Mouse (Mus musculus): ENCODE data around the gene Borcs6.
"Not testable (repeated sequence)": the region's sequence is repeated elsewhere in the genome, so short reads cannot be mapped to it uniquely, and the experiment has no call there.

Borcs6 gene

DNA sequence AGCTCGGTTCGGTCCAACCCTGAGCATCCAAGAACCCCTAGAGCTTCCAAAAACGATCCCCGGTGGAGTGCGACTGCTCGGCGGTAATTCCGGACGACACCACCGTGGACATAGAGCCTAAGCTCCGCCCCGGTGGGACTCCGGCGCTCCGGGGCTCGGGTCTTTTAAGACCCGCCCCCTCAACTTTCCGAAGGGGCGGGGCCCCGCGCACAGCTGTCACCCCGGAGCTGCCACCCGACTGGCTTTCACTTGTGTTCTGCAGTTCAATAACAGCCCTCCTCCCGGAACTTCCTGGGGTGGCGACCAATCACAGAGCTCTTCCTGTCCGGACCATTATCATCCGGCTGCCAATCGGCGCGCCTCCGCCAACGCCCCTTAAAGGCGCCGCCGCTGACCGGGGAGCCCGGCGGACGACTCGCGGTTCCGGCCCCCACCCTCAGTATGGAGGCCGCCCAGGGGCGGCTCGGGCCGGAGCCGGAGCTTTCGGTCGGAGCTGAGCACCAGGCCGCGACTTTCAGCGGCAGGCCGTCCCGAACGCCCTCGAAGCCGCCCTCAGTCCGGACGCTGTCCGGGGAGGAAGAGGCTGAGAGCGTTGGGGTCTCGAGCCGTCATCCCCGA lies at the start of gene Borcs6:
TSS of gene Borcs6 (plus strand) at position 361 of the 618 bp plus-strand sequence.
- in situ Hi-C loops (cut with MboI, MseI) = no loop called here

GRCm38 (mm10) chr11:69010400-69011323 lies 48.9 kb upstream of the Borcs6 start:
- in situ Hi-C loops (cut with MboI, MseI) = no loop called here

DNA sequence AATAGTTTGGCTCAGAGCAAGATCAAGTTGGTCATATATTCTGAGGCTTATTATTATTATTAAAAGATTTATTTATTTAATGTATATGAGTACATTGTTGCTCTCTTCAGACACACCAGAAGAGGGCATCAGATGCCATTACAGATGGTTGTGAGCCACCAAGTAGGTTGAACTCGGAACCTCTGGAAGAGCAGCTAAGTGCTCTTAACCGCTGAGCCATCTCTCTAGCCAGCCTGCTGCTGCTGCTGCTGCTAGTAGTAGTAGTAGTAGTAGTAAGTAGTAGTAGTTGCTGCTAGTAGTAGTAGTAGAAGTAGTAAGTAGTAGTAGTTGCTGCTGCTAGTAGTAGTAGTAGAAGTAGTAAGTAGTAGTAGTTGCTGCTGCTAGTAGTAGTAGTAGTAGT lies 48.1 kb upstream of the Borcs6 start:
- in situ Hi-C loops (cut with MboI, MseI) = not testable (repeated sequence)

- in situ Hi-C loops (cut with MboI, MseI) = no loop called here
Observed at GRCm38 (mm10) chr11:69012071-69012601, 47.4 kb upstream of the Borcs6 start.

DNA sequence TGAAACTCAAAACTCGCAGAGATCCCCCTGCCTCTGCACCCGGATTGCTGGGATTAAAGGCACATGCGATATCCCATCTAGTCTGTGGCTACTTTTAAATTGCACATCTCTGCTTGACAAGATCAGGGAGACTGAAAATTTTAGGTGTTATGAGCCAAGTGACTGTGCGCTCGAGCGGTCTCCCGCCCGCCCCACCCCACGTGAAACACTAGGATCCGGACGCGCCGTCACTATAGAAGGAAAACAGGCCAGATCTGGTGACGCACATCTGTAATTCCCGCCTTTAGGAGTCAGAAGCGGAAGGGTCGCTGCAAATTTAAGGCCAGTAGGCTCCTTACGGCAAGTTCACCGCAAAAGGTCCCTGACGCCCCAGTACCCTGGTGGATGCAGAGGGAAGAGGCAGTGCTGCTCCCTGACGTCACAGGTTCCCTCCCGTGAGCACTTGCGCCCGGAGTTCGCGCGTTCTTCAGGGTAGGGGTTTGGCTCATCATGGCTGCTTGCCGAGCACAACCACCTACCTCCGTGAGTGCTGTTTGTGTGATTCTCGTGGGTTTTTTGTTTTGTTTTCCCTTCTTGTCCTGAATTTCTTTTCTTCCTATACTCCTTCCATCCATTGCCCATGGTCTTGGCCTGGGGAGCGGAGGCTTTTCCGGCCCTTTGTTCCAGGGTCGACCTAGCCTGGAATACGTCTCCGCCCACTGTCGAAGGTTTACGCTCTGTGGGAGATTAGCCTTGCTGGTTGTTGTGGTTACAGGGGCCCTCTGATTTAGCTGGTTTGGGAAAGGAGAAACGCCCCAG lies 43.7 kb upstream of the Borcs6 start, which contains the start of gene Ctc1:
TSS of gene Ctc1 (plus strand) at position 268 of the 798 bp plus-strand sequence.
- in situ Hi-C loops (cut with MboI, MseI) = no loop called here

- in situ Hi-C loops (cut with MboI, MseI) = no loop called here
Observed at GRCm38 (mm10) chr11:69016755-69017154, 42.8 kb upstream of the Borcs6 start.

DNA sequence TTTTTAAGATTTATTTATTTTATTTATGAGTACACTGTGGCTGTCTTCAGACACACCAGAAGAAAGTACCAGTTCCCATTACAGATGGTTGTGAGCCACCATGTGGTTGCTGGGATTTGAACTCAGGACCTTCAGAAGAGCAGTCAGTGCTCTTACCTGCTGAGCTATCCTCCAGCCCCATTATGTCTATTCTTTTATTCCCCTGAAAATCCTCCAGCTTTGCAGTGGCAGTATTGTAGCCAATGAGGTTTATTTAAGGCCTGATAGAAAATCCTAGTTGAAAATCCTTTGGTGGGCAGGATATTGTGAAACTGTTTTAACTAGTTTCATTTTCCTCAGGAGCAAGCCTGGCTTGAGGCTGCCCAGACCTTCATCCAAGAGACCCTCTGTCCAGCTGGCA lies 38.8 kb upstream of the Borcs6 start:
- in situ Hi-C loops (cut with MboI, MseI) = no loop called here

GRCm38 (mm10) chr11:69026562-69026961 lies 33.0 kb upstream of the Borcs6 start:
- in situ Hi-C loops (cut with MboI, MseI) = no loop called here

GRCm38 (mm10) chr11:69028805-69029204 lies 30.7 kb upstream of the Borcs6 start:
- in situ Hi-C loops (cut with MboI, MseI) = no loop called here

DNA sequence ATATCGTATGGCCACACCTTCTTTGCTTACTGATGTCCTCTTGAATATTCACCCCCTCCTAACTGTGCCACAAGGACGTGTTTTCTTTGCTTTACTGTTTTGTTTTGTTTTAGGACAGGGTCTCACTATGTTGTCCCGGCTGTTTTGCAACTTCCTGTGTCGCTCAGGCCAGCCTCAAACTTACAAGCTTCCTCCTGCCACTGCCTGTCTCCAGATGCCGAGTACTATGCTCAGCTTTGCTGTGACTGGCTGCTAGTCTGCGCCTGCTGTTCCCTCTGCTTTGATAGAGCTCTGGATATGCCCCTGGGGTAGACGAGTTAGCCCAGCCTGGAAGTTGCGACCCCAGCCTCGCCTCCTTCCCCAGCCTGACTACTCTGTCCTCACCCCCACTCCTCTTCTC lies 26.0 kb upstream of the Borcs6 start:
- in situ Hi-C loops (cut with MboI, MseI) = no loop called here

- in situ Hi-C loops (cut with MboI, MseI) = no loop called here
Observed at GRCm38 (mm10) chr11:69034585-69034984, 24.9 kb upstream of the Borcs6 start.

- in situ Hi-C loops (cut with MboI, MseI) = no loop called here
Observed at GRCm38 (mm10) chr11:69035411-69035810, 24.1 kb upstream of the Borcs6 start.

DNA sequence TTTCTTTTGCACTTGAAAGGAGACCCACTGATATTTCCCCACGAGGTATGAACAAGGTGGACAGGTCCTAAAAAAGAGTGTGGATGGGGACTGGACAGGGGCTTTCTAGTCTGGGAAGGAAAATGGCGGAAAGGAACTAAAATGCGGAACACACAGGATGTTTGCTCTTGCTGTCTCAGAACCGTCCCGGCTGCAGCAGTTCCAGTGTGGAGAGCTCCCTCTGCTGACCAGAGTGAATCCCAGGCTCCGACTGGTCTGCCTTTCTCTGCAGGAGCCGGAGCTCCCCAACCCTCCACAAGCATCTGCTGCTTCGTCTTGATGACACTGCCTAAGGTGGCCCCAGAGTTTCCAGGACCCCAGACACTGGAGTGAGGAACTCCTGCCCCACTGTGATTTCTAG lies 23.7 kb upstream of the Borcs6 start:
- in situ Hi-C loops (cut with MboI, MseI) = no loop called here

DNA sequence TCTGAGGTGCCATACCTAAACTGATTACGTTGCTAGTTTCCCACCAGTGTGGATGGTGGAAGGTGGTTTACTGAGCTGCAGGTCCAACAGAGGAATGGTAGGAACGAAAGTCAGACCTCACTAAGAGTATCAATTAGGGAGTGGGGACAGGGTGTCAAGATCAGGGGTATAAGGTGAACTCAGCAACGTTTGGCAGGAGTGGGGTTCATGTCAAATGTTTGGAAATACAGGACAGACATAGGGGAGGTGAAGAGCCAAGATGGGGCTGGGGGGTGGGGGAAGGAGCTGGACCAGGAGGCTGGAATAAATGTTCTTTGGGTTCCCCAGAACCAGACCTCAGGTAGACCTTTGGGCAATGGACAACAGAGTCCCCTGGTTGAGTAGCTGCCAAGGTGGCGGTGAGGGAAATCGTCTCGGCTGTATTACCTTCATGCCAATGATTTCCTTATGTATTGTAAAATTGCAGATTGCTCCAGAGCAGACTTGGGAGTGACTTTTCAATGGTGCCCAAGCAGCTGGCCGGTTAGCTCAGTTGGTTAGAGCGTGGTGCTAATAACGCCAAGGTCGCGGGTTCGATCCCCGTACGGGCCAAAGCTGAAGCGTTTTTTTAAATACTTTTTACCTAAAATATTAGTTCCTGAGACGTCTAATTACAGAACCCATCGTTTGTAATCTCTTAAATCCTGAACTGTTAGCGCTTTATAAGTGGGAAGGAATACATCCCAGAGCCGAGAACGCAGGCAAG lies 22.9 kb upstream of the Borcs6 start:
- in situ Hi-C loops (cut with MboI, MseI) = no loop called here

GRCm38 (mm10) chr11:69037231-69038061 lies 22.1 kb upstream of the Borcs6 start:
- in situ Hi-C loops (cut with MboI, MseI) = no loop called here

GRCm38 (mm10) chr11:69038173-69038572 lies 21.3 kb upstream of the Borcs6 start:
- in situ Hi-C loops (cut with MboI, MseI) = no loop called here

- in situ Hi-C loops (cut with MboI, MseI) = no loop called here
Observed at GRCm38 (mm10) chr11:69045531-69046394, 13.8 kb upstream of the Borcs6 start, which contains the start of gene Aurkb. Gene Aurkb (plus strand): TSS chr11:69045647.

DNA sequence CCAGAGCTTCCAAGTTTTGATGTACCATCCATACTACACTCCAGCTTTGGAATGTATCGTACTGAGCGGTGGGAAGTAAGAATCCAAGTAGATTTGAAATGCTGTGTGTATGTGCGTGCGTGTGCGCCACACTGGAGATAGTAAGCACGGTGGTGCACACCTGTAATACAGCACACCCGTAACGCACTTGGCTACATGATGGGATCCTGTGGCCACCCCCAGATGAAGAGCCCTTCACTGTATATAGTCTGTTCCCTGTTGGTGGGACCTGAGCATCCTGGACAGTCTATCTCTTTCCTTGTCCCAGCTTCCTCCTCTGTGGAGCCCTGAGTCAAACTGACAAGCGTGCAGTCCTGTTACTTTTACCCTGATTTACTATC lies 13.1 kb upstream of the Borcs6 start:
- in situ Hi-C loops (cut with MboI, MseI) = no loop called here

- in situ Hi-C loops (cut with MboI, MseI) = no loop called here
Observed at GRCm38 (mm10) chr11:69047592-69047991, 11.9 kb upstream of the Borcs6 start.
